Mouse (Mus musculus): ENCODE results near the gene Fam92b. TPM values are rescaled to one million over a fixed set of nuclear protein-coding genes. Genes with fewer than 3 reads are reported as not detected.

Gene Fam92b
- polyA plus RNA-seq, 1 experiment from 2014 or later = 0.27 TPM

- Histone ChIP-seq H3K9me3 (ENCODE audit: control insufficient read depth, low read length) (no peaks in the 10 kb centered on the region), H3K27ac (replicated peaks; ENCODE audit: low read depth, low read length) (peak overlapping the region; percentile 87; the same call in 1 of the 2 replicates), H3K27me3 (ENCODE audit: control insufficient read depth, insufficient read depth, low read length) (no peaks in the 10 kb centered on the region; the same call in 1 of the 2 replicates), H3K4me2 (ENCODE audit: low read depth, severe bottlenecking) (no peak overlapping the region), H3K4me1 (ENCODE audit: control insufficient read depth, insufficient read depth, low read length) (peaks cover 33% of the 10 kb centered on the region), H3K36me3 (ENCODE audit: control insufficient read depth, insufficient read depth, low read length) (no peaks in the 10 kb centered on the region), H3K4me3 (ENCODE audit: low read depth, low read length) (no peak overlapping the region), H3K9ac (ENCODE audit: low read length) (peak overlapping the region; percentile 7; the same call in 1 of the 2 replicates)
- no peak for ATAC-seq (ENCODE audit: insufficient number of reproducible peaks, low FRiP score, low TSS enrichment, low read depth)
- DNase-seq (ENCODE audit: low spot score) = no peak
- WGBS = 20% methylated on average over 9 of the region's 9 CpGs
These were observed 7.1 kb upstream of the Fam92b start for GRCm38 (mm10) chr8:120184366-120184765.

- H3K4me3 ChIP-seq (ENCODE audit: low read depth, low read length) = no peak overlapping the region
- H3K9ac ChIP-seq (ENCODE audit: low read length) = no peak overlapping the region
- H3K27ac ChIP-seq (replicated peaks; ENCODE audit: low read depth, low read length) = no peak overlapping the region
- no peaks in the 10 kb centered on the region for H3K9me3 ChIP-seq (ENCODE audit: control insufficient read depth, low read length)
- no peaks in the 10 kb centered on the region for H3K36me3 ChIP-seq (ENCODE audit: control insufficient read depth, insufficient read depth, low read length)
- ATAC-seq (ENCODE audit: insufficient number of reproducible peaks, low FRiP score, low TSS enrichment, low read depth) (no peak), DNase-seq (ENCODE audit: low spot score) (no peak)
- H3K4me1 ChIP-seq (ENCODE audit: control insufficient read depth, insufficient read depth, low read length) = peaks cover 48% of the 10 kb centered on the region
- H3K4me2 ChIP-seq (ENCODE audit: low read depth, severe bottlenecking) = no peak overlapping the region
- no peaks in the 10 kb centered on the region for H3K27me3 ChIP-seq (ENCODE audit: control insufficient read depth, insufficient read depth, low read length)
- 80% methylated on average over 4 of the region's 4 CpGs for WGBS
These were observed 4.7 kb upstream of the Fam92b start for GRCm38 (mm10) chr8:120181861-120182414.

- H3K9me3 ChIP-seq (ENCODE audit: control insufficient read depth, low read length) = no peaks in the 10 kb centered on the region
- H3K36me3 ChIP-seq (ENCODE audit: control insufficient read depth, insufficient read depth, low read length) = no peaks in the 10 kb centered on the region
- no peak overlapping the region for H3K4me2 ChIP-seq (ENCODE audit: low read depth, severe bottlenecking)
- no peak overlapping the region for H3K4me3 ChIP-seq (ENCODE audit: low read depth, low read length)
- peaks cover 48% of the 10 kb centered on the region for H3K4me1 ChIP-seq (ENCODE audit: control insufficient read depth, insufficient read depth, low read length)
- H3K9ac ChIP-seq (ENCODE audit: low read length) = no peak overlapping the region
- H3K27me3 ChIP-seq (ENCODE audit: control insufficient read depth, insufficient read depth, low read length) = 0 out of 2 replicates have a peak, but pooled peaks cover under 1% of the 10 kb centered on the region
- ATAC-seq (ENCODE audit: insufficient number of reproducible peaks, low FRiP score, low TSS enrichment, low read depth) = no peak
- 89% methylated on average over 5 of the region's 5 CpGs for WGBS
- H3K27ac ChIP-seq (replicated peaks; ENCODE audit: low read depth, low read length) = no peak overlapping the region
- DNase-seq (ENCODE audit: low spot score) = no peak
These were observed 4.0 kb upstream of the Fam92b start for GRCm38 (mm10) chr8:120181274-120181673.

GRCm38 (mm10) chr8:120180445-120180970 is 3.2 kb upstream of the Fam92b start:
- 47% methylated on average over 7 of the region's 7 CpGs for WGBS
- no peak overlapping the region for H3K9ac ChIP-seq (ENCODE audit: low read length)

GRCm38 (mm10) chr8:120179027-120179431 is 1.8 kb upstream of the Fam92b start:
- peak; percentile 99 for DNase-seq (ENCODE audit: low spot score)
- peaks cover 30% of the 10 kb centered on the region for H3K4me1 ChIP-seq (ENCODE audit: control insufficient read depth, insufficient read depth, low read length)
- 0 out of 2 replicates have a peak, but pooled peaks cover 2% of the 10 kb centered on the region for H3K27me3 ChIP-seq (ENCODE audit: control insufficient read depth, insufficient read depth, low read length)
- peak; percentile 51 for ATAC-seq (ENCODE audit: insufficient number of reproducible peaks, low FRiP score, low TSS enrichment, low read depth)
- 0% methylated on average over 10 of the region's 10 CpGs for WGBS
- no peak overlapping the region for H3K27ac ChIP-seq (replicated peaks; ENCODE audit: low read depth, low read length)
- peak overlapping the region; percentile 23 for H3K4me2 ChIP-seq (ENCODE audit: low read depth, severe bottlenecking)
- no peak overlapping the region for H3K9ac ChIP-seq (ENCODE audit: low read length)
- no peak overlapping the region for H3K4me3 ChIP-seq (ENCODE audit: low read depth, low read length)
- H3K9me3 ChIP-seq (ENCODE audit: control insufficient read depth, low read length) = no peaks in the 10 kb centered on the region
- H3K36me3 ChIP-seq (ENCODE audit: control insufficient read depth, insufficient read depth, low read length) = no peaks in the 10 kb centered on the region

More at GRCm38 (mm10) chr8:120180445-120180970, 3.2 kb upstream of the Fam92b start:
- H3K27me3 ChIP-seq (ENCODE audit: control insufficient read depth, insufficient read depth, low read length) = 0 out of 2 replicates have a peak, but pooled peaks cover 2% of the 10 kb centered on the region
- no peaks in the 10 kb centered on the region for H3K36me3 ChIP-seq (ENCODE audit: control insufficient read depth, insufficient read depth, low read length)
- H3K4me1 ChIP-seq (ENCODE audit: control insufficient read depth, insufficient read depth, low read length) = peaks cover 44% of the 10 kb centered on the region
- H3K4me2 ChIP-seq (ENCODE audit: low read depth, severe bottlenecking) = no peak overlapping the region
- H3K9me3 ChIP-seq (ENCODE audit: control insufficient read depth, low read length) = no peaks in the 10 kb centered on the region
- H3K27ac ChIP-seq (replicated peaks; ENCODE audit: low read depth, low read length) = no peak overlapping the region
- ATAC-seq (ENCODE audit: insufficient number of reproducible peaks, low FRiP score, low TSS enrichment, low read depth) = no peak
- no peak for DNase-seq (ENCODE audit: low spot score)
- H3K4me3 ChIP-seq (ENCODE audit: low read depth, low read length) = no peak overlapping the region

GRCm38 (mm10) chr8:120178124-120178514 is 853 bp upstream of the Fam92b start:
- Histone ChIP-seq H3K27me3 (ENCODE audit: control insufficient read depth, insufficient read depth, low read length) (0 out of 2 replicates have a peak, but pooled peaks cover 2% of the 10 kb centered on the region), H3K27ac (replicated peaks; ENCODE audit: low read depth, low read length) (peak overlapping the region; percentile 59; the same call in 1 of the 2 replicates), H3K9ac (ENCODE audit: low read length) (no peak overlapping the region), H3K36me3 (ENCODE audit: control insufficient read depth, insufficient read depth, low read length) (no peaks in the 10 kb centered on the region), H3K4me3 (ENCODE audit: low read depth, low read length) (no peak overlapping the region), H3K4me2 (ENCODE audit: low read depth, severe bottlenecking) (peak overlapping the region; percentile 58), H3K4me1 (ENCODE audit: control insufficient read depth, insufficient read depth, low read length) (peaks cover 29% of the 10 kb centered on the region), H3K9me3 (ENCODE audit: control insufficient read depth, low read length) (no peaks in the 10 kb centered on the region)
- 7% methylated on average over 10 of the region's 10 CpGs for WGBS
- DNase-seq (ENCODE audit: low spot score) (no peak), ATAC-seq (ENCODE audit: insufficient number of reproducible peaks, low FRiP score, low TSS enrichment, low read depth) (no peak)

- peaks cover 29% of the 10 kb centered on the region for H3K4me1 ChIP-seq (ENCODE audit: control insufficient read depth, insufficient read depth, low read length)
- no peaks in the 10 kb centered on the region for H3K36me3 ChIP-seq (ENCODE audit: control insufficient read depth, insufficient read depth, low read length)
- H3K27ac ChIP-seq (replicated peaks; ENCODE audit: low read depth, low read length) = no peak overlapping the region
- no peak overlapping the region for H3K9ac ChIP-seq (ENCODE audit: low read length)
- no peaks in the 10 kb centered on the region for H3K9me3 ChIP-seq (ENCODE audit: control insufficient read depth, low read length)
- H3K4me3 ChIP-seq (ENCODE audit: low read depth, low read length) = no peak overlapping the region
- ATAC-seq (ENCODE audit: insufficient number of reproducible peaks, low FRiP score, low TSS enrichment, low read depth) (no peak), DNase-seq (ENCODE audit: low spot score) (no peak)
- 0 out of 2 replicates have a peak, but pooled peaks cover 2% of the 10 kb centered on the region for H3K27me3 ChIP-seq (ENCODE audit: control insufficient read depth, insufficient read depth, low read length)
- WGBS = 13% methylated on average over 4 of the region's 4 CpGs
- H3K4me2 ChIP-seq (ENCODE audit: low read depth, severe bottlenecking) = no peak overlapping the region
These were observed 661 bp downstream of the Fam92b start for GRCm38 (mm10) chr8:120176605-120177004.

- H3K36me3 ChIP-seq (ENCODE audit: control insufficient read depth, insufficient read depth, low read length) = no peaks in the 10 kb centered on the region
- peaks cover 27% of the 10 kb centered on the region for H3K4me1 ChIP-seq (ENCODE audit: control insufficient read depth, insufficient read depth, low read length)
- no peak overlapping the region for H3K27ac ChIP-seq (replicated peaks; ENCODE audit: low read depth, low read length)
- DNase-seq (ENCODE audit: low spot score) (no peak), ATAC-seq (ENCODE audit: insufficient number of reproducible peaks, low FRiP score, low TSS enrichment, low read depth) (no peak)
- WGBS = 51% methylated on average over 18 of the region's 18 CpGs
- H3K4me2 ChIP-seq (ENCODE audit: low read depth, severe bottlenecking) = no peak overlapping the region
- 0 out of 2 replicates have a peak, but pooled peaks cover 2% of the 10 kb centered on the region for H3K27me3 ChIP-seq (ENCODE audit: control insufficient read depth, insufficient read depth, low read length)
- H3K9ac ChIP-seq (ENCODE audit: low read length) = no peak overlapping the region
- no peak overlapping the region for H3K4me3 ChIP-seq (ENCODE audit: low read depth, low read length)
- no peaks in the 10 kb centered on the region for H3K9me3 ChIP-seq (ENCODE audit: control insufficient read depth, low read length)
These were observed 2.7 kb downstream of the Fam92b start for GRCm38 (mm10) chr8:120174606-120175005.

Measured in limb, embryonic 11.5 days (tissue).